ENCODE assay signal across 8 mouse cellular contexts in genomic region chr4:57543692-57544256, GRCm38 (mm10). TPM values are rescaled to one million over a fixed set of nuclear protein-coding genes. Genes with fewer than 3 reads are reported as not detected.
A peak's percentile ranks its signal among the peaks of the same experiment; 100 is the strongest.
DNase-seq lines count a peak whose midpoint lies in the region; ATAC-seq and TF ChIP-seq lines count a peak whose summit lies in the region.

No protein-coding gene starts in this region.

- in situ Hi-C loops in ES-E14 (cut with MboI; ENCODE audit: low sequenced_read_pairs in 2 of 2, unreplicated experiment in 2 of 2), result no loop called here

- H3K27me3 ChIP-seq in intestine, embryonic 14.5 days (replicated peaks; ENCODE audit: control insufficient read depth, insufficient read depth, low read length), result no peaks in the 10 kb centered on the region
- H3K27me3 ChIP-seq in intestine, postnatal 0 days (replicated peaks; ENCODE audit: control insufficient read depth, insufficient read depth, low read length), result no peaks in the 10 kb centered on the region
- no peaks in the 10 kb centered on the region for H3K27me3 ChIP-seq in embryonic facial prominence, embryonic 15.5 days
- H3K27me3 ChIP-seq in limb, embryonic 14.5 days (ENCODE audit: control insufficient read depth, insufficient read depth, low read length), result no peaks in the 10 kb centered on the region

- no peaks in the 10 kb centered on the region for H3K9me3 ChIP-seq in intestine, embryonic 14.5 days (ENCODE audit: control insufficient read depth, low read length)
- no peaks in the 10 kb centered on the region for H3K9me3 ChIP-seq in intestine, postnatal 0 days (ENCODE audit: control insufficient read depth)
- no peaks in the 10 kb centered on the region for H3K9me3 ChIP-seq in ES-E14 (ENCODE audit: control insufficient read depth, insufficient read depth, low read depth, low read length)
- no peaks in the 10 kb centered on the region for H3K9me3 ChIP-seq in embryonic facial prominence, embryonic 15.5 days (replicated peaks)
- no peaks in the 10 kb centered on the region for H3K9me3 ChIP-seq in limb, embryonic 14.5 days (ENCODE audit: control insufficient read depth, low read length)

- H3K4me1 ChIP-seq in intestine, embryonic 14.5 days (replicated peaks; ENCODE audit: control insufficient read depth, insufficient read depth, low read length), result peaks cover 7% of the 10 kb centered on the region; the same call in 1 of the 2 replicates
- H3K4me1 ChIP-seq in intestine, postnatal 0 days (replicated peaks; ENCODE audit: control insufficient read depth, insufficient read depth, low read length), result no peaks in the 10 kb centered on the region
- peaks cover 2 to 5% of the 10 kb centered on the region in 2 experiments for H3K4me1 ChIP-seq in ES-E14 (ENCODE audit: control insufficient read depth in 2 of 2, insufficient read depth in 2 of 2, low read length in 2 of 2, poor library complexity in 1 of 2)
- H3K4me1 ChIP-seq in embryonic facial prominence, embryonic 15.5 days, result peaks cover 13% of the 10 kb centered on the region
- peaks cover 18% of the 10 kb centered on the region for H3K4me1 ChIP-seq in limb, embryonic 14.5 days (ENCODE audit: control insufficient read depth, insufficient read depth, low read length)

- DNase-seq in intestine, embryonic 14.5 days (ENCODE audit: low spot score), result peak; percentile 72
- peak; percentile 51 for DNase-seq in ES-E14 (ENCODE audit: low read depth, low spot score)
- DNase-seq in limb, embryonic 14.5 days (ENCODE audit: low spot score), result peak; percentile 72
- peak; percentile 41 for DNase-seq in retina, postnatal 1 day
- DNase-seq in gastrocnemius, postnatal 36 days, result no peak
- no peak for DNase-seq in left cerebral cortex, adult 11 months (ENCODE audit: low spot score)

- intact Hi-C loops in gastrocnemius, postnatal 36 days (cut with DNase I), result no loop called here

- H3K9ac ChIP-seq in intestine, embryonic 14.5 days (ENCODE audit: low read length), result no peak overlapping the region
- H3K9ac ChIP-seq in intestine, postnatal 0 days (ENCODE audit: low read depth, low read length), result no peak overlapping the region
- H3K9ac ChIP-seq in ES-E14 (ENCODE audit: insufficient read depth, low read depth, low read length, poor library complexity, severe bottlenecking), result no peak overlapping the region
- H3K9ac ChIP-seq in embryonic facial prominence, embryonic 15.5 days, result no peak overlapping the region
- no peak overlapping the region for H3K9ac ChIP-seq in limb, embryonic 14.5 days (ENCODE audit: low read depth, low read length, severe bottlenecking)

- 3% methylated on average over 6 of the region's 6 CpGs for WGBS in intestine, embryonic 14.5 days
- 11% methylated on average over 6 of the region's 6 CpGs for WGBS in intestine, postnatal 0 days
- WGBS in embryonic facial prominence, embryonic 15.5 days, result 2% methylated on average over 6 of the region's 6 CpGs
- WGBS in limb, embryonic 14.5 days, result 3% methylated on average over 6 of the region's 6 CpGs

- peak overlapping the region; percentile 64 for H3K27ac ChIP-seq in intestine, embryonic 14.5 days (ENCODE audit: low read depth)
- no peak overlapping the region for H3K27ac ChIP-seq in intestine, postnatal 0 days (ENCODE audit: low read depth, low read length)
- no peak overlapping the region for H3K27ac ChIP-seq in ES-E14 (ENCODE audit: insufficient read depth, low read depth, low read length, poor library complexity, severe bottlenecking)
- peak overlapping the region; percentile 76 for H3K27ac ChIP-seq in embryonic facial prominence, embryonic 15.5 days (replicated peaks)
- H3K27ac ChIP-seq in limb, embryonic 14.5 days (replicated peaks; ENCODE audit: low read depth, low read length), result peak overlapping the region; percentile 85

- no peak overlapping the region for H3K4me3 ChIP-seq in intestine, embryonic 14.5 days (ENCODE audit: low read depth, low read length)
- H3K4me3 ChIP-seq in intestine, postnatal 0 days (ENCODE audit: low read depth, low read length), result no peak overlapping the region
- no peak overlapping the region for H3K4me3 ChIP-seq in ES-E14 (ENCODE audit: insufficient read depth in 1 of 2, low read depth in 1 of 2, low read length in 2 of 2, poor library complexity in 1 of 2, severe bottlenecking in 1 of 2)
- no peak overlapping the region for H3K4me3 ChIP-seq in embryonic facial prominence, embryonic 15.5 days (replicated peaks)
- H3K4me3 ChIP-seq in limb, embryonic 14.5 days (replicated peaks; ENCODE audit: low read length), result no peak overlapping the region

- no peak for TF ChIP-seq CTCF in intestine, postnatal 0 days (IDR thresholded peaks at IDR 0.05; ENCODE audit: low read depth)

- peak; percentile 62; the same call in 1 of the 2 replicates for ATAC-seq in intestine, embryonic 14.5 days (replicated peaks; ENCODE audit: low FRiP score, low TSS enrichment, low read depth)
- no peak for ATAC-seq in intestine, postnatal 0 days
- peak; percentile 83 for ATAC-seq in embryonic facial prominence, embryonic 15.5 days (ENCODE audit: insufficient number of reproducible peaks, low FRiP score, low TSS enrichment, low read depth)
- peak; percentile 82 for ATAC-seq in limb, embryonic 14.5 days (ENCODE audit: low FRiP score, low read depth)

- no peaks in the 10 kb centered on the region for H3K36me3 ChIP-seq in intestine, embryonic 14.5 days (ENCODE audit: control insufficient read depth, insufficient read depth, low read length)
- no peaks in the 10 kb centered on the region for H3K36me3 ChIP-seq in intestine, postnatal 0 days (ENCODE audit: control insufficient read depth, insufficient read depth)
- H3K36me3 ChIP-seq in ES-E14 (ENCODE audit: control insufficient read depth, insufficient read depth, low read length, poor library complexity, severe bottlenecking), result no peaks in the 10 kb centered on the region
- H3K36me3 ChIP-seq in embryonic facial prominence, embryonic 15.5 days, result no peaks in the 10 kb centered on the region
- no peaks in the 10 kb centered on the region for H3K36me3 ChIP-seq in limb, embryonic 14.5 days (ENCODE audit: control insufficient read depth, insufficient read depth, low read length)

- no peak for TF ChIP-seq POLR2A in limb, embryonic 14.5 days (IDR thresholded peaks at IDR 0.05; ENCODE audit: borderline replicate concordance, extremely low read depth, insufficient read depth, insufficient read length)

- 0 out of 2 replicates have a peak overlapping the region, but pooled peaks have one; percentile 0 for H3K4me2 ChIP-seq in intestine, embryonic 14.5 days (ENCODE audit: low read length)
- H3K4me2 ChIP-seq in intestine, postnatal 0 days (replicated peaks; ENCODE audit: low read depth), result no peak overlapping the region; the same call in 1 of the 2 replicates
- peak overlapping the region; percentile 23; the same call in 1 of the 2 replicates for H3K4me2 ChIP-seq in embryonic facial prominence, embryonic 15.5 days (replicated peaks)
- H3K4me2 ChIP-seq in limb, embryonic 14.5 days (replicated peaks; ENCODE audit: low read depth, low read length, severe bottlenecking), result peak overlapping the region; percentile 24; the same call in 1 of the 2 replicates

TF ChIP-seq in ES-E14, 5 proteins besides CTCF, POLR2A, EP300 and RAD21:
- TF ChIP-seq CHD2 (IDR thresholded peaks at IDR 0.05; ENCODE audit: low read depth, low read length) (peak; percentile 19; the same call in 1 of the 2 replicates), HCFC1 (IDR thresholded peaks at IDR 0.05; ENCODE audit: borderline replicate concordance, insufficient read depth, low read length) (no peak), ZNF384 (IDR thresholded peaks at IDR 0.05; ENCODE audit: low read depth, low read length) (no peak), ZC3H11A (IDR thresholded peaks at IDR 0.05; ENCODE audit: borderline replicate concordance, low read depth, low read length) (no peak)

RNA-seq across cellular contexts. Expression of gene Pakap, which starts 24.2 kb away (rescaled TPM):
- polyA plus RNA-seq in intestine, embryonic 14.5 days (2014; fragmentation: Nextera tagmentation; extraction: Ambion mirVana), result 28.4 and 32.6 TPM in 2 replicates
- polyA plus RNA-seq in intestine, postnatal 0 days (2015; fragmentation: Nextera tagmentation; extraction: Ambion mirVana), result 8.5 and 8.6 TPM in 2 replicates
- 5.8 and 7.1 TPM in 2 replicates for total RNA-seq in ES-E14 (2012; rRNA removed)
- polyA plus RNA-seq in embryonic facial prominence, embryonic 15.5 days (2015; fragmentation: Nextera tagmentation; extraction: Ambion mirVana), result 24.8 and 27.6 TPM in 2 replicates
- 3.1 and 6.4 TPM in 2 replicates for polyA plus RNA-seq in limb, embryonic 14.5 days (2012; rRNA removed)
- 26.9 and 29.6 TPM in 2 replicates for polyA plus RNA-seq in limb, embryonic 14.5 days (2014; fragmentation: Nextera tagmentation; extraction: Ambion mirVana)
- 1 to 10 TPM; 3.9 to 6.6 TPM for total RNA-seq in gastrocnemius, postnatal 36 days (2021)

Comparison
In these comparisons a context has a peak if more than half of its experiments do, and no peak if none do; other contexts are left out.
1. H3K27ac ChIP-seq: peak in intestine, embryonic 14.5 days (single experiment), embryonic facial prominence, embryonic 15.5 days (single experiment) and limb, embryonic 14.5 days (single experiment); none in intestine, postnatal 0 days (single experiment) and ES-E14 (single experiment).
2. DNase-seq: peak in intestine, embryonic 14.5 days (single experiment), ES-E14 (single experiment), limb, embryonic 14.5 days (single experiment) and retina, postnatal 1 day (single experiment); none in gastrocnemius, postnatal 36 days (0 of 2) and left cerebral cortex, adult 11 months (single experiment).